Mouse (Mus musculus) liver, adult 2 months (tissue): ENCODE measurements around the gene Fam222a.

Experiments used
- CTCF ChIP-seq: fragments of 200-500 bp; IDR thresholded peaks from 2 replicates; pipeline ENCODE4 v1.5.1; 2011; ENCODE audit warnings: low read depth, low read length, control low read depth
- POLR2A ChIP-seq: fragments of 200-500 bp; IDR thresholded peaks from 2 replicates; pipeline ENCODE4 v1.6.1; 2011; ENCODE audit warnings: low read length, control low read depth; ENCODE audit not compliant: insufficient read depth; ENCODE audit errors: extremely low read depth

DNA sequence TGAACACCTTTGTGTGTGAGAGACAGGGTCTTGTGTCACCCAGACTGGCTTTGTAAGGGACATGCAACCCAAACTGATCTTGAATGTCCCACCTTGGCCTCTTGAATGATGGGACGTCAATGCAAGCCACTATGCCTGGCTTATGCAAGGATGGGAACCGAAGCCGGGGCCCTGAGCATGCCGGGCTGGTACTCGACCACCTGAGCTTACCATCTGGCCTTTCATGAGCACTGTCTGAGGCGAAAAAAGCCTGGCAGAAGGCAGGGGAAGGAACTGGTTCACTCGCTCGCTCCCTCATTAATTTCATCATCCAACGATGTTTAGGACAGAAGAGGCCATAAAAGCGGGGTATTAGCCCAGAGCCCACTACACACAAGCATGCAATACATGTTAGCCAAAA is 73.0 kb downstream of the Fam222a start:
- TF ChIP-seq POLR2A (no peak), CTCF (no peak)
